Mouse (Mus musculus): ENCODE results near the gene Klhdc4. TPM values are rescaled to one million over a fixed set of nuclear protein-coding genes. Genes with fewer than 3 reads are reported as not detected.

Gene Klhdc4
- total RNA-seq, 2 experiments from 2014 or later: 33.2 to 38.3 TPM

GRCm38 (mm10) chr8:121861806-121862548 lies 32.6 kb upstream of the Klhdc4 start:
- intact Hi-C loops (cut with DNase I): no loop called here
- DNase-seq (ENCODE audit: extremely low spot score in 1 of 2, low spot score in 2 of 2): no peak
- H3K4me3 ChIP-seq: no peak overlapping the region
- no peak overlapping the region for H3K27ac ChIP-seq
- TF ChIP-seq CTCF (IDR thresholded peaks at IDR 0.05): no peak

GRCm38 (mm10) chr8:121861276-121861675 lies 31.9 kb upstream of the Klhdc4 start:
- no peak for TF ChIP-seq CTCF (IDR thresholded peaks at IDR 0.05)
- no peak overlapping the region for H3K27ac ChIP-seq
- intact Hi-C loops (cut with DNase I): no loop called here
- no peak overlapping the region for H3K4me3 ChIP-seq
- DNase-seq (ENCODE audit: extremely low spot score in 1 of 2, low spot score in 2 of 2): no peak

DNA sequence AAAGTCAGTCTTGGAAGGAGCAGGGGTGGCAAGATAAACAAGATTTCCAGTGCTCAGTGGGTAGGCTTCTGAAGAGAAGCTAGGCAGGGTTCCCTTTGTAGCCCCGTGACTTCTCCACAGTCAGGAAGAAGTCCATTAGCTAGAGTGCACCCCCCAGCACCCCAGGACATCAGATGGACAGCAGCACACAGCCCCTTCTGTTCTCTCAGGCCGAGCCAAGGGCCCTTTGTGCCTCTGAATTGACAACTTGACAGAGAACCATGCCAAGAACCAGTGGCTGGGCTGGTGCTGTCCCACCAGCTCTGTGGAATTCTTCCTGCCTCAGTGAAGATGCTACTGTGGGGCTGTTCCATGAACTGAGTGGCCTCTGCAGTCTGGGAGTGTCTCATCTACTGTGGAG lies 28.4 kb upstream of the Klhdc4 start:
- no peak overlapping the region for H3K4me3 ChIP-seq
- DNase-seq (ENCODE audit: extremely low spot score in 1 of 2, low spot score in 2 of 2): no peak
- H3K27ac ChIP-seq: no peak overlapping the region
- intact Hi-C loops (cut with DNase I): no loop called here
- TF ChIP-seq CTCF (IDR thresholded peaks at IDR 0.05): no peak

DNA sequence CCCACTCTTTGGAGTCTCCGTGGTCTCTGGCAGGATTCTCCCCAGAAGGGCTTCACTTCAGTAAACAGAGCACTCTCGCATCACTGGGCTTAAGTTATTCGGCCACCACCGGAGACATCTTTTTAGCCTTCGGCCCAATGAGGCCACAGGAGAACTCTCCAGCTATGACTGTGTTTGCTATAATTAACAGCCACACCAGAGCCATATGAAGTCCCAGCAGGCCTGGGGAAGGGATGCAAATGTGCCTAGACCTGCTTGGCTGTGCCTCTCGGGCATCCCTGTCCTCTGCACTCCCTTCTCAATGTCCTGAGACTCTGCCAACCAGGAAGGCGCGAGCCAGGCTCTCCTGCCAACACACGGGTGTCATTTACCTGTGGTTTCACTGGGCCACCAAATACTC lies 28.0 kb upstream of the Klhdc4 start:
- no peak overlapping the region for H3K27ac ChIP-seq
- no peak overlapping the region for H3K4me3 ChIP-seq
- intact Hi-C loops (cut with DNase I): no loop called here
- no peak for DNase-seq (ENCODE audit: extremely low spot score in 1 of 2, low spot score in 2 of 2)
- no peak for TF ChIP-seq CTCF (IDR thresholded peaks at IDR 0.05)

GRCm38 (mm10) chr8:121856071-121856746 lies 26.8 kb upstream of the Klhdc4 start:
- TF ChIP-seq CTCF (IDR thresholded peaks at IDR 0.05): no peak
- no peak overlapping the region for H3K4me3 ChIP-seq

GRCm38 (mm10) chr8:121853586-121853985 lies 24.2 kb upstream of the Klhdc4 start:
- no peak for TF ChIP-seq CTCF (IDR thresholded peaks at IDR 0.05)
- no peak overlapping the region for H3K4me3 ChIP-seq
- DNase-seq (ENCODE audit: extremely low spot score in 1 of 2, low spot score in 2 of 2): no peak
- H3K27ac ChIP-seq: no peak overlapping the region
- intact Hi-C loops (cut with DNase I): no loop called here

More at GRCm38 (mm10) chr8:121856071-121856746, 26.8 kb upstream of the Klhdc4 start:
- DNase-seq (ENCODE audit: extremely low spot score in 1 of 2, low spot score in 2 of 2): no peak
- intact Hi-C loops (cut with DNase I): no loop called here
- no peak overlapping the region for H3K27ac ChIP-seq

DNA sequence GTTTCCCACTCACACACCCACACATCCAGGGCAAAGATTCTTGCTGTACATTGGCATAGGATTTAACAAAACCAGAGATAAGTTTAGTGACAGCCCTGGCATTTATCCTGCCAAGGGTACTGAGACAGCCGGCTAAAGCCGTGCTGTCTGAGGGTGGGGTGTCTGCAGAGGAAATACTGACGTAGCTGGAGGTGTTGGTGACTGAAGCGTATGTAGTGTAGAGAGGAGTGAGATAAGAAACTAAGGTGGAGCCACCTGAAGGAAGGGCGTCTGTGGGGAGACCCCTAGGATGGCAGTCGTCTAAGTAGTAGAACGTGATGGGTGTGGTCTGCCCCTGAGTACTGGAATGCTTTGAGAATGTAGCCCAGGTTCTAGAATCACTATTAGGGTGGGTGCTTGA lies 23.1 kb upstream of the Klhdc4 start:
- intact Hi-C loops (cut with DNase I): no loop called here
- DNase-seq (ENCODE audit: extremely low spot score in 1 of 2, low spot score in 2 of 2): no peak
- no peak for TF ChIP-seq CTCF (IDR thresholded peaks at IDR 0.05)
- Histone ChIP-seq H3K4me3 (no peak overlapping the region), H3K27ac (no peak overlapping the region)

- Histone ChIP-seq H3K4me3 (no peak overlapping the region), H3K27ac (no peak overlapping the region; the same call in 1 of the 2 replicates)
- intact Hi-C loops (cut with DNase I): loop anchor here (1.0 to 2.0 kb wide), 2 partner anchors 58 to 81 kb away; no protein-coding TSS in a partner anchor
- no peak for DNase-seq (ENCODE audit: extremely low spot score in 1 of 2, low spot score in 2 of 2)
- no peak for TF ChIP-seq CTCF (IDR thresholded peaks at IDR 0.05)
Measured at GRCm38 (mm10) chr8:121851716-121852115, 22.3 kb upstream of the Klhdc4 start.

- Histone ChIP-seq H3K4me3 (peak overlapping the region; percentile 33; the same call in 1 of the 2 replicates), H3K27ac (peak overlapping the region; percentile 53)
- TF ChIP-seq CTCF (IDR thresholded peaks at IDR 0.05): no peak; the same call in none of the 2 replicates
- peak; percentile 94 to 99 for DNase-seq (ENCODE audit: extremely low spot score in 1 of 2, low spot score in 2 of 2)
- intact Hi-C loops (cut with DNase I): loop anchor here (1.0 to 2.0 kb wide), 3 partner anchors 58 to 82 kb away; no protein-coding TSS in a partner anchor
Measured at GRCm38 (mm10) chr8:121850821-121851470, 21.6 kb upstream of the Klhdc4 start.

GRCm38 (mm10) chr8:121850436-121850820 lies 21.1 kb upstream of the Klhdc4 start:
- Histone ChIP-seq H3K4me3 (no peak overlapping the region), H3K27ac (peak overlapping the region; percentile 51; the same call in 1 of the 2 replicates)
- no peak for TF ChIP-seq CTCF (IDR thresholded peaks at IDR 0.05)
- intact Hi-C loops (cut with DNase I): loop anchor here (1.0 to 2.0 kb wide), 2 partner anchors 75 to 82 kb away; no protein-coding TSS in a partner anchor
- DNase-seq (ENCODE audit: extremely low spot score in 1 of 2, low spot score in 2 of 2): no peak

GRCm38 (mm10) chr8:121850018-121850417 lies 20.6 kb upstream of the Klhdc4 start:
- TF ChIP-seq CTCF (IDR thresholded peaks at IDR 0.05): peak; percentile 89
- intact Hi-C loops (cut with DNase I): loop anchor here (1.0 to 2.0 kb wide), 2 partner anchors 75 to 83 kb away; no protein-coding TSS in a partner anchor
- DNase-seq (ENCODE audit: extremely low spot score in 1 of 2, low spot score in 2 of 2): peak; percentile 70 to 78
- H3K27ac ChIP-seq: no peak overlapping the region
- H3K4me3 ChIP-seq: no peak overlapping the region

- DNase-seq (ENCODE audit: extremely low spot score in 1 of 2, low spot score in 2 of 2): no peak
- Histone ChIP-seq H3K4me3 (no peak overlapping the region), H3K27ac (no peak overlapping the region)
- intact Hi-C loops (cut with DNase I): loop anchor here (10.0 kb wide), 1 partner anchor 415 kb away; no protein-coding TSS in a partner anchor
- TF ChIP-seq CTCF (IDR thresholded peaks at IDR 0.05): no peak
Measured at GRCm38 (mm10) chr8:121849303-121849702, 19.9 kb upstream of the Klhdc4 start.
